Mouse (Mus musculus) myocyte (in vitro differentiated cells): ENCODE results near the gene Slc7a5.

Source experiments
- MYOG ChIP-seq, 3 experiments: IDR thresholded peaks; one replicate each; pipeline ENCODE4 v1.6.1; 2011; ENCODE audit warnings: control low read depth in 2 of 3, low read depth in 2 of 3, mild to moderate bottlenecking in 2 of 3; ENCODE audit not compliant: insufficient read length in 2 of 3, control insufficient read depth in 1 of 3, insufficient read depth in 1 of 3
- POLR2A ChIP-seq: IDR thresholded peaks from one replicate; pipeline ENCODE4 v1.6.1; 2011; ENCODE audit warnings: low read depth, mild to moderate bottlenecking, control low read depth, moderate library complexity; ENCODE audit not compliant: insufficient read length
- POLR2AphosphoS2 ChIP-seq: IDR thresholded peaks from one replicate; pipeline ENCODE4 v1.6.1; 2011; ENCODE audit warnings: low read depth, control low read depth; ENCODE audit not compliant: insufficient read length
- TCF12 ChIP-seq: IDR thresholded peaks from one replicate; pipeline ENCODE4 v1.6.1; 2011; ENCODE audit warnings: mild to moderate bottlenecking, control low read depth; ENCODE audit not compliant: poor library complexity, insufficient read depth, severe bottlenecking

DNA sequence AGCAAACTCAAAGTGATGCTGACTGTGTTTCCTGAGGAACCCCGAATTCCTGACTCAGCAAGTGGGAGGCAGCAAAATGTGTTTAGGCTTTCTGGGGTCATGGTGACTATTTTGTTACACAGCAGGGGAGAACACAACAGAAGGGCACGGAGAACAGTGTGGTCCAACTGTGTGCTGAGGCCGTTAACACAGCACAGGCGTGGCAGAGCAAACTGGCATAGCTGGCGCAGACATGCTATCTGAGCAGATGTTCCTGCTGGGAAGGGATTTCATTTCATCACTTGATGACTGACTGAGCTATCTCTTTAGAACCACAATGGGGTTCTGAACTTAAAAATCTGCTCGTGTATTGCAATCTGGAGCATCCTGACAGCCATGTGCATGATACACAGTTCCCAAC is 22.1 kb downstream of the Slc7a5 start:
- TF ChIP-seq MYOG (IDR thresholded peaks at IDR 0.05; ENCODE audit: control insufficient read depth in 1 of 3, insufficient read depth in 1 of 3, insufficient read length in 2 of 3, low read depth in 2 of 3) (no peak), TCF12 (no peak), POLR2A (no peak), POLR2AphosphoS2 (no peak)
